Mouse (Mus musculus): ENCODE data around the gene 2410002F23Rik.

DNA sequence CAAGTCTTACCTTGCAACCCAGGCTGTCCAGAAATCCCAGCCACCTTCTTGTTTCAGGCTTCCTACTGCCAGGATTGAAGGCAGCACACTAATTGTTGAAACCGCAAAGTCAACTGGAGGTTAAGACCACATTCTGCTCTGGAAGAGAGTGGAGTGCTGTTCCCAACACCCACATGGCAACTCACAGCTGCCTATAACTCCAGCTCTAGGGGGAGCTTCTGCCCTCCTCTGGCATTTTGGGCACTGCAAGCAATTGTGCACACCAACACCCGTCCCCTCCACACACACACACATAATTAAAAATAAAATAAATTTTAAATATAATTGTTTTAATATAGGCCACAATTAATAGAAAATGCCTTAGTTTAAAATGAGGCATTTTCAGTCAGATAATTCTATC, 5.4 kb upstream of the 2410002F23Rik start:
- no peak for TF ChIP-seq CTCF (IDR thresholded peaks at IDR 0.05)
- no peak for TF ChIP-seq EP300 (IDR thresholded peaks at IDR 0.05)
